Mouse (Mus musculus): ENCODE results near the gene Slc8a1. TPM values are rescaled to one million over a fixed set of nuclear protein-coding genes. Genes with fewer than 3 reads are reported as not detected.

Slc8a1 gene
- total and polyA plus RNA-seq, 3 experiments: not detected

DNA sequence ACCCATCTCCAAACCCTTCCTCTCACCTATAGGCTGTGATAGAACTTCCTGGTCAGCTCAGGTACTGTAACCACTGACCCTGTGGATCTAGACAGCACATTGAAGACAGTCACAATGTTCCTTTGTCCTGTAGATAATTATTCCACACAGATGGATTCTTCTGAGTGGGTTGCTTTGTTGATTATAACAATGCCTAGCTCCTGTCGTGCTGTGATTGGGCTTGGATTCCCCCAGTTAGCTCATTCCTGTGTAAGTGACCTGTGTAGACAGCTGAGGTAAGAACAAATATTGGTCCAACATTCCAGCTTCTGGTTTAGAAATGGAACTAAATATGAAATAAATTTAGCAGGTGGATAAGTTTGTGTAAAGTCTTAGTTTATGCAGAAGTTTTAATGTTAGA lies 340.7 kb downstream of the Slc8a1 start:
- Histone ChIP-seq H3K4me3 (replicated peaks in 1 of 3; ENCODE audit: low read depth in 2 of 3, low read length in 2 of 3, poor library complexity in 1 of 3) (no peak overlapping the region), H3K4me1 (ENCODE audit: control insufficient read depth in 1 of 2, insufficient read depth in 2 of 2) (no peaks in the 10 kb centered on the region), H3K79me2 (replicated peaks; ENCODE audit: control insufficient read depth, extremely low read depth, insufficient read depth, poor library complexity, severe bottlenecking) (no peaks in the 10 kb centered on the region), H3K4me2 (ENCODE audit: insufficient read depth, low read depth, poor library complexity, severe bottlenecking) (no peak overlapping the region), H3K9me3 (replicated peaks; ENCODE audit: low read length) (peaks cover 46% of the 10 kb centered on the region), H3K27ac (ENCODE audit: insufficient read depth, low read depth) (no peak overlapping the region), H3K27me3 (replicated peaks) (no peaks in the 10 kb centered on the region), H3K36me3 (replicated peaks in 1 of 2; ENCODE audit: control insufficient read depth in 1 of 2, insufficient read depth in 1 of 2, low read length in 1 of 2) (no peaks in the 10 kb centered on the region), H3K9ac (ENCODE audit: insufficient read depth, low read depth) (no peak overlapping the region)
- no peak for DNase-seq (ENCODE audit: extremely low read depth)
- in situ Hi-C loops (cut with MboI; ENCODE audit: low pct_ligation_motif_present, low pct_unique_long_range_greater_than_20kb, low sequenced_read_pairs) (no loop called here), dilution Hi-C loops (cut with MboI; ENCODE audit: extremely low pct_ligation_motif_present, extremely low pct_unique_long_range_greater_than_20kb, low sequenced_read_pairs) (no loop called here)
- no peak for TF ChIP-seq HCFC1 (IDR thresholded peaks at IDR 0.05; ENCODE audit: low read depth, low read length)
- TF ChIP-seq RCOR1 (conservative IDR thresholded peaks at IDR 0.05; ENCODE audit: low read depth, low read length): no peak
- no peak for TF ChIP-seq EP300 (IDR thresholded peaks at IDR 0.05; ENCODE audit: low read length)
- TF ChIP-seq MAFK (IDR thresholded peaks at IDR 0.05; ENCODE audit: insufficient replicate concordance, low read length): no peak
- TF ChIP-seq JUN (IDR thresholded peaks at IDR 0.05; ENCODE audit: insufficient read depth, low read depth, low read length): no peak
- TF ChIP-seq MAZ (IDR thresholded peaks at IDR 0.05; ENCODE audit: low read depth, low read length): no peak

DNA sequence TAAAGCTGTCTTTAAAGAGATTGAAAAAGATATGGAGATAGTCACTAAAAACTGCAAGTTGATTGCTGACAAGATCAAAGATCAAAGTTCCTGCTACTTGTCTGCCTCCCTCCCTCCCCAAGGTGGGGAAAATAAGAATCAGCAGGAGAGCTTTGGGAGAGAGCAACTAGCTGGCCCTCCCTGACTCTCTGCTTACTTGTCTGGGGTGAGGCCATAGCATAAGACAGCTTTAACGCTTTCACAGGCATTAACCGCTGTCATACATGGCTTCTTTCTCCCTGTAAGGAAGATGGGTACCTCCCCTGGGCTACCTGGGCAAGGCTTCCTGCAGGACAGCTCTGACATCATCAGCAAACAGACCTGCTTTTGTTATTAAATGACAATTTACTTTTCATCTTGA lies 344.1 kb downstream of the Slc8a1 start:
- no peaks in the 10 kb centered on the region for H3K4me1 ChIP-seq (ENCODE audit: control insufficient read depth in 1 of 2, insufficient read depth in 2 of 2)
- H3K27ac ChIP-seq (ENCODE audit: insufficient read depth, low read depth): no peak overlapping the region
- H3K36me3 ChIP-seq (replicated peaks in 1 of 2; ENCODE audit: control insufficient read depth in 1 of 2, insufficient read depth in 1 of 2, low read length in 1 of 2): no peaks in the 10 kb centered on the region
- H3K4me3 ChIP-seq (replicated peaks in 1 of 3; ENCODE audit: low read depth in 2 of 3, low read length in 2 of 3, poor library complexity in 1 of 3): no peak overlapping the region
- TF ChIP-seq CTCF (conservative IDR thresholded peaks at IDR 0.05 in 1 of 2, IDR thresholded peaks at IDR 0.05 in 1 of 2; ENCODE audit: low read depth in 2 of 2, low read length in 2 of 2) (no peak), PAX5 (IDR thresholded peaks at IDR 0.05; ENCODE audit: low read length) (no peak), ZNF384 (IDR thresholded peaks at IDR 0.05; ENCODE audit: low read depth, low read length) (no peak), CHD1 (IDR thresholded peaks at IDR 0.05; ENCODE audit: low read depth, low read length) (no peak), USF2 (conservative IDR thresholded peaks at IDR 0.05; ENCODE audit: low read depth, low read length) (no peak), UBTF (IDR thresholded peaks at IDR 0.05; ENCODE audit: low read depth, low read length) (no peak), IRF4 (IDR thresholded peaks at IDR 0.05; ENCODE audit: low read depth, low read length) (no peak), POLR2AphosphoS2 (IDR thresholded peaks at IDR 0.05; ENCODE audit: low read depth, low read length) (no peak), KAT2A (IDR thresholded peaks at IDR 0.05; ENCODE audit: insufficient replicate concordance, low read length) (no peak), NELFE (IDR thresholded peaks at IDR 0.05; ENCODE audit: low read depth, low read length) (no peak), NRF1 (IDR thresholded peaks at IDR 0.05; ENCODE audit: low read depth, low read length) (no peak), RAD21 (IDR thresholded peaks at IDR 0.05; ENCODE audit: low read depth, low read length) (no peak)
- no peaks in the 10 kb centered on the region for H3K79me2 ChIP-seq (replicated peaks; ENCODE audit: control insufficient read depth, extremely low read depth, insufficient read depth, poor library complexity, severe bottlenecking)
- H3K9ac ChIP-seq (ENCODE audit: insufficient read depth, low read depth): no peak overlapping the region
- dilution Hi-C loops (cut with MboI; ENCODE audit: extremely low pct_ligation_motif_present, extremely low pct_unique_long_range_greater_than_20kb, low sequenced_read_pairs) (no loop called here), in situ Hi-C loops (cut with MboI; ENCODE audit: low pct_ligation_motif_present, low pct_unique_long_range_greater_than_20kb, low sequenced_read_pairs) (no loop called here)
- H3K9me3 ChIP-seq (replicated peaks; ENCODE audit: low read length): peaks cover 49% of the 10 kb centered on the region
- DNase-seq (ENCODE audit: extremely low read depth): no peak
- no peaks in the 10 kb centered on the region for H3K27me3 ChIP-seq (replicated peaks)
- H3K4me2 ChIP-seq (ENCODE audit: insufficient read depth, low read depth, poor library complexity, severe bottlenecking): no peak overlapping the region
